Mouse (Mus musculus) urinary bladder, postnatal 25 days (tissue): ENCODE measurements around the gene Rfpl4.
"Not testable (repeated sequence)": the region's sequence is repeated elsewhere in the genome, so short reads cannot be mapped to it uniquely, and the experiment has no call there.

Experiments
- DNase-seq: peaks from one replicate; pipeline ENCODE4 v3.0.0; 2022; ENCODE audit warnings: low spot score

Rfpl4 gene

DNA sequence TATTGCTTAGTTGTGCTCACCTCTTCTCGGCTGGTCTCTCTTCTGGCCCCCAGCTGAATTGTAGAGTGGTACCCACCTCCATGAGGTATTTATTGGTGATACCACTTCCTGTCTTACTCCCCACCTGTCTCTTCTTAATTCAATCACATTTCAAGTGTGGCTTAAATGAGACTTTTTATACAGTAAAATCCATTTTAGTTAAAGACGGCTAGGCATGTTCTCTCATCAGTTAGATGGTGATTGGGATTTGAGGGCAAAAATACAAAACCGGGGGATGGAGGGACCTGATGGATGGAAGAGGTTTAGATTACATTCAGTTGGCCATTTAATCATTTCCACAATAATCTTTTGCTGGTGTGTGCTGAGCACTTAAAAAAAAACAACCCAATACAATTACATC is at the start of gene Rfpl4:
Rfpl4 (minus strand) TSS at position 101 of the 400 bp plus-strand sequence.
- no peak for DNase-seq

DNA sequence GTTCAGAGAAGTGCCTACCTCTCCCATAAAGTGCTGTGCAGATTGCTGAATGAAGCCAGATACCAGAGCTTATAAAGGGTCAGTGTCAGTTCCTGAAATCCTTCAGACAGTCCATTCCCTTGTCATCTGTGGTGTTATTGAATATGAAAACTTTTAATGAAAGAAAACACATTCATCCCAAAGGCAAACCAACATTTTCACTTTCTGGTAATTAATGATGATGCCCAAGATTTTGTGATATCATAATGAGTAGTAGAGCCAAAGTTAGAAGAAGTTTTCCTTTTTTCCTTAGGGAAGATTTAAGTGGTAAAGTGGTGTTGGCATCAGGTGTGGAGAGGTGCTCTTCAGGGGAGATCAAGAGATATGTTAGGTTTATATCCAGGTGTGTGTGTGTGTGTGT is 32.8 kb upstream of the Rfpl4 start, which contains the start of gene Vmn1r55:
Vmn1r55 (minus strand) TSS at position 101 of the 400 bp plus-strand sequence.
- DNase-seq = not testable (repeated sequence)

DNA sequence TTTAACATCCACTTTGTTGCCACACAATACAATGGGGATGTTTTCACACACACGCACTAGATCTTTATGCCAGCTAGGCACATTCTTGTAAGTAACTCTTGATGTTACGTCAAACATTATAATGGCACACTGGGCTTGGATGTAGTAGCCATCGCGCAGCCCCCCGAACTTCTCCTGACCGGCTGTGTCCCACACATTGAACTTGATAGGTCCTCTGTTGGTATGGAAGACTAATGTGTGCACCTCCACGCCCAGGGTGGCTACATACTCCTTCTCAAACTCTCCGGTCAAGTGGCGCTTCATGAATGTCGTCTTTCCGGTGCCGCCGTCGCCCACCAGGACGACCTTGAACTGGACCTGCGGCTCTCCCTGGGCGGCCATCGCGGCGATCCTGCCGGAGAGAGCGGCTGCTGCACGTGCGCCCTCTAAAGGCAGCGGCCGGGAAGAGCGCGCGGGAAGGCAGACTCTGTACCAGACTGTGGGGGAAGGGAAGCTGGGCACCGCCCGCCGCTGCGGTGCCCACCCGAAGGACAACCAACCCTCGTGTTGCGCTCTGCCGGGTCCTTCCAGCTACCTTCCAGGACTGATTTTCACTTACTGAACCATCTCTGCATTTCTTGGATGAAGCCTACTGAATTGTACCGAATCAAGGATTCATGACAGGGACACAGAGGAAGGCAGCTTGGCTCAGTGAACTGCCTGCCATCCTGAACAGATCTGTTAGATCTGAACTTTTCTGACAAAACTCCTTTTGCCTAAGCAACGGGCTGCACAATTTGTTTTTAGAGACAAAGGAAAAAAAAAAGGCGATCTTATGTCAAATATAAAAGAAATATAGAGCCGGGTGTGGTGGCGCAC is 9.0 kb upstream of the Rfpl4 start, which contains the start of gene Rasl2-9:
Rasl2-9 (minus strand) TSS at position 402 of the 858 bp plus-strand sequence.
- peak; percentile 68 for DNase-seq

DNA sequence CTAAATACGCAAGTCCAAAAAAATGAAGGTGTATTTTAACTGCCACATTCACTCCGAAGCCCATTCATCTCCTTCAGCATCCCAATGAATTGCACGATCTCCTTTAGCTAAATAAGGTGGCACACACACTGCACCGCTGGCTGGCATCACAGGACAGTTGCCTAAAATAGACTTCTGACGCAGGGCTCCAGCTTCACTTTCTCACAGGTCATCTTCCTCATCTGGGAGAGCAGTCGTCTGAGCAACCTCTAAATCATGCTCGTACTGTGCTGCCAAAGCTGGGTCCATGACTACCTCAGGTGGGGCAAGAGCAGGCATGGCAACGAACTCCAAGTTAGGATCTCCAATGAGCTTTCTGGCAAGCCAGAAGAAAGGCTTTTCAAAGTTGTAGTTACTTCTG is 8.3 kb upstream of the Rfpl4 start:
- no peak for DNase-seq

DNA sequence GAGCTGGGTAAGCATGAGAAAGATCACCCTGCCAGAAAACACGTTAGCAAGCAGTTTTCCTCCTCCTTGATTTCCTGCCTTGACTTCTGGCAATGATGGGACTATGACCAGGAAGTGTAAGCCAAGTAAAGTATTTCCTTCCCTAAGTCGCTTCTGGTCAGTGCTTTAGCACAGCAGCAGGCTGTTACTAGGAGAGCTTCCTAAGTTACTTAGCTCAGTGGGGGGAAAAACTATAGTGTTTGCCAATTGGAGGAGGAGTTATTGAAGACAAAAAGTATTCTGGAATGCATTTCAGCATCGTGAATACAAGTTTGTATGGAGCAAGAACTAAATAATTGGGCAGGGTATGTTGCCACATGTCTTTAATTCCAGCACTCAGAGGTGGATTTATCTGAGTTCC is 4.0 kb downstream of the Rfpl4 start:
- DNase-seq = no peak

DNA sequence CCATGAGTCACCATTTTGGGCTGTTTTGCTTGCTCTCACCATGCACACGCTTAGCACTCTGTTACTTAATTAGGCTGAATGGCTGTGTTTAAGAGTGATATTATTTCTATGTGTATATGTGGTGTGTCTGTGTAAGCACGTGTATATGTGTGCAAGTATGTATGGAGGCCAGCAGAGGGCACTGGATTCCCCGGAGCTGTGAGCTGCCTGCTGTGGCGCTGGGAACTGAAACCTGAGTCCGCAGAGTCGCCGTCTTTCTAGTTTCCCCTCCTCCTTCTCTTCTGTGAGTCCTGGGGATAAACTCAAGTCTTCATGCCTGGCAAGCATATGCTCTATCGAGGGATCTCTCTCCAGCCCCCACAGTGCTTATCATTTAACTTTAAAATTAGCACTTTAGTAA is 7.4 kb downstream of the Rfpl4 start:
- DNase-seq = no peak

DNA sequence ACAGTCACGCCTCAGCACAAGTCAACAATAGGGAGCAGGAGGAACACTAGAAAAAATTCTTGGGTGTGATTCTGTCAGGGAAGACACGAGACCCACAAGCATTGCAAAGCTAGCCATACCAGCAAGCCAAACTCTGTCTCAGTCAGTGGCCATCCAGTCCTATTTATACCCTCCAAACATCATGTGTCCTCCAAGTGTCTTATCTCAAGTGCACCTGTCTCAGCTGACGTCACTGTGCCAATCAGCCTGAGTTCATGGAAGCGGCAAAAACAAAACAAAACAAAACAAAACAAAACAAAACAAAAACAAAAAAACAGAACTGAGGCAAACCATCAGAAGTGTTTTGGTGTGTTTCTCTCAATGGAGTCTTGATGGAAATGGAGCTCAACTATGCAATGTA is 8.5 kb downstream of the Rfpl4 start:
- DNase-seq = no peak

DNA sequence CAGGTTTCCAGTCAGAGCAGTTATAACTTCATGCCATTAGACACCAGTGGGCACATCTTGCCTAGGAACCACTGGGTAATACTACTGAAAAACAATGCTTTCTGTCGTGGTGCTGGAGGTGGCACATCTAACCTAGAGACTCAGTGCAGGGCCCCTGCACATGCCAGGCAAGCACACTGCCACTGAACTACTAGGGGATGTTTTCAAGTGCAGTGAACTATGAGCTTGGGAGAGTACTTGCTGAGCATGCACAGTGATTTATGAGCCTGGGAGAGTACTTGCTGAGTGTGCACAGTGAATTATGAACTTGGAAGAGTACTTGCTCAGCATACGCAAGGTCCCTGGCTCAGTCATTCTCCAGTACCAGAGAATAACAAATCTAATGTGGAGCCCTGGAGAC is 14.2 kb downstream of the Rfpl4 start:
- no peak for DNase-seq

DNA sequence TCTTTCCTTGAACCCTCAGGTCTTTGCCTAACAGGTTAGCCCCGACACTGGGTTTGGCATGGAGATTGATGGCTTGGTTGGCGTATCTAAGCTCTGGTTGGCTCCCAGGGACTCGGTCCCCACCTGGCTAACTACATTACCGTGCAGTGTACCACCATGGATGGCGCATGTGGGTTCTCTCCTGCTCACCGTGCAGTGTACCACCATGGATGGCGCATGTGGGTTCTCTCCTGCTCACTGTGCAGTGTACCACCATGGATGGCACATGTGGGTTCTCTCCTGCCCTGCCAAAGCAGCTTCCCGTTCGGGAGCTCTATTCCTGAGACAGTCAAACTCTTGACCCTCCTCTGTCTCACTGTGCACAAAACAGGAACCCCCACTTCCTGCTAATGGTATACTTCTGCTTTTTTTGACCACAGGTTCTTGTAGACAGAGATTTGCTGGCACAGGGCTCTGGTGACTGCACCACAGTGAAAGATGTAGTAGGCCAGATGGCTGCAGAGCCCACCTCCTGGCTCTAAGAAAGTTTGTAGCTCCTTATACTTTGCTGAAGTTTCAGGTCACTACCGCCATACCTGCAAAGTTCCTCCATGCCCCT is 15.6 kb downstream of the Rfpl4 start:
- no peak for DNase-seq

DNA sequence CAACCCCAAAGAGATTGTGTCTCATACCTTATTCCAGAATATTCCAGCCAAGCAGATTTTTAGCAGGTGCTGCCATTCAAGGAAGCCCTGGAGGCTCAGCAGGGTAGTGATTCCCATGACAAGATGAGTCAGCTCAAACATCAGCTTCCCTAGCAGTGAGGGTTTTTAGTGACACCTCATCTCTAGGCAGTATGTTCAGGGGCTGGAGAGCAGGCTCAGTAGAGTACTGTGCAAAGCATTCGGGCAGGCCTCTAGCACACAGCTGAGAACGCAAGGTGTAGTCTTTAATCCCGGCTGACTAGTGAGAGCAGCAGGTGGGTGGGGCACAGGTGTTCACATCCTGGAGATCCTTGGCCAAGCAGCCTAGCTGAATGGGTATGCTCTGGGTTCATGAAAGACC is 17.0 kb downstream of the Rfpl4 start:
- DNase-seq = no peak

DNA sequence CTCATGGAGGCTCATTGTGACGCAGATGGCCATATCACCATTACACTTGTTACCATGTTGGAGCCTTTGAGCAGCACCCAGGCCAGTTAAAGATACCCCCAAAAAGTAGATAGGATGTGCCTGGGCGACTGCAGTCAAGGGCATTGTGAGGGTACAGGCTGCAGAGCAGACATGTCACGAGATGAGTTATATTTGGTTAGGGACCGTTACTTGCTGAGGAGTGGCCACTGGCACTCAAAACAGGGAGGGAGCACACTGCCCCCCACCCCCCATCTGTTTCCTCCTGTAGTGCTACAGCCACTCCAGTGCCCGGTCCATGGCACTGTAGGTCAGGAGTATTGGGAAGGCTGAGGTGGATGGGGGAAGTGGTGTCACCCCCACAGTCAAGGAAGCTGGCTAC is 18.0 kb downstream of the Rfpl4 start:
- DNase-seq = no peak

DNA sequence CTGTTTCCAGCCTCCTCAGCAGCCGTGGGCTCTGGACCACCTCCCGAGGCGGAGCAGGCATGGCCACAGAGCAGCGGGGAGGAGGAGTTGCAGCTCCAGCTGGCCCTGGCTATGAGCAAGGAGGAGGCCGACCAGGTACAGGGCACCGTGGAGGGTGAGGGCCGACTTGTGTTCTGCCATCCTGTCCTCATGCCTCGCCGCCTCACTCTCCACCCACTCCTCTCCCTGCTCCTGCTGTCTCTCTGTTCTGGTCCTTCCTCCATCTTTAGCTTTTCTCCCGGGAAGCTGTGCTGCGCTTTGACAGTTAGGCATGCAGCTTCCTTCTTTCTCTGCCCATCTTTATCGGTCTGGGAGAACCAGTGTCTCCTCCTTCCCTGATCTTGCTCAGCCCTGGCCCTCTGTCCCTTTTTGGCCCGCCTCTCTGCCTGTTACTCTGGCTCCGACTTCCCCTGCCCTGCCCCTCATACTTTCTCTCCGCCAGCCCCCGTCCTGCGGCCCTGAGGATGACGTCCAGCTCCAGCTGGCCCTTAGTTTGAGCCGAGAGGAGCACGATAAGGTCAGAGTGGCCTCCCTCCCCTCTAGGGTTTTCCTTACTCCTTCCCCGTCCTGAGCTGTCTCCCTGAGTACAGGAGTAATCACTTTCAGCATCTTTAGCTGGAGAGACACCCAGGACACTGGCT is 23.8 kb downstream of the Rfpl4 start:
- DNase-seq = no peak

DNA sequence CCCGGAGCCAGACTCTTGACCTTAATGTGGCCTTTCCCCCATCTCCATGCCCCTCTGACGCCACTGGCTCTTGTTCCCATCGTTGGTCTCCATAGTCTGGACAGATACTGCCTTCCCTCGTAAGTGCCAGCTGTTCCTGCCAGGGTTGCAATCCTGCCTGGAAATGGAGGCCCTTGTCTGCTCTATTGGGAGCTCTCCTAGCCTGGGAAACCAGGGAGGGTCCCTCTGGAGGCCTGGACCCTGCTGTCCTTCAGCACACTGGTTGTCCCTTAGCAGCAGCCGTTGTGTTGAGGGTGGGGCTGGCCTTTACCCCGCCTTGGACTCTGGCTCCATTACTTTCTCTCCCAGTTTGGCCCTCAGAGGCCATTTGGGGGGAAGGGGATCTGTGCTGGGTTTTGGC is 24.4 kb downstream of the Rfpl4 start:
- no peak for DNase-seq

DNA sequence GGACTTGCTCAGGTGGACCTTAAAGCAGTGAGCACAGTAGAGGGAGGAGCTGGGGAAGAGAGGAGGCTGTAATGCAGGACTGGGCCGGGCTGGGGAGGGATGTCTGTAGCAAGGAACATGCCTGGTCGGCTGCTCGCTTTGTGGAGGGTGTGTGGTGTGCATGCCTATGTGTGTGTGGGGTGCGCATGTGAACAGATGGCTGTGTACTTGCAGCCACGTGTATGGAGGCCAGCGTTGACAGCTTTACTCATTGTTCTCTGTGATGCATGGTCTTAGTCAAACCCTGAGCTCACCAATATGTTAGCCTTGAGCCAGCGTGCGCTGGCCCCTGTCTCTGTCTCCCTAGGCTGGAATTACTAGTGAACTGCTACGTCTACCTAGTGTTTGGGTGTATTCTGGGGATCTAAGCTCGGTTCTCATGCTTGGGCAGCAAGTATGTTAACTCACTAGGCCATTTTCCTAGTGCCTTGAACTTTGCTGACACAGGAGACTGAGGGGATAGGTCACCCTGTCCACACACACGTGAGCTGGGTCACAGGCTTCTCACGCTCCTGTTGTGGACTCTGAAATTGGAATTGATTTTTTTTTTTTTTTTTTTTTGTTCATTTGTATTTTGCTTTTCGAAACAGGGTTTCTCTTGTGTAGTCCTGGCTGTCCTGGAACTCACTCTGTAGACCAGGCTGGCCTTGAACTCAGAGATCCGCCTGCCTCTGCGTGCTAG is 25.6 kb downstream of the Rfpl4 start:
- DNase-seq = no peak

DNA sequence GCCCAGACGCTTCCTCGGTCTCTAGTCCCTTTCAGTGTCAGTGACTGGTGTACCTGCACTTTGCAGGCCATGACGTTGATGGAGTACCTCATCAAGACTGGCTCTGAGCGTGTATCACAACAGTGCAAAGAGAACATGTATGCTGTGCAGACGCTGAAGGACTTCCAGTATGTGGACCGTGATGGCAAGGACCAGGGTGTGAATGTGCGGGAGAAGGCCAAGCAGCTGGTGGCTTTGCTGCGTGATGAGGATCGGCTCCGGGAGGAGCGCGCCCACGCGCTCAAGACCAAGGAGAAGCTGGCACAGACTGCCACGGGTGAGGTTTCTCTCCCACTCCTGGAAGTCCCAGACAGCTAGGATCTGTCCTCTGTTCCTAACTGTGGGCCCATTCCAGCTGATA is 26.9 kb downstream of the Rfpl4 start:
- DNase-seq = no peak

DNA sequence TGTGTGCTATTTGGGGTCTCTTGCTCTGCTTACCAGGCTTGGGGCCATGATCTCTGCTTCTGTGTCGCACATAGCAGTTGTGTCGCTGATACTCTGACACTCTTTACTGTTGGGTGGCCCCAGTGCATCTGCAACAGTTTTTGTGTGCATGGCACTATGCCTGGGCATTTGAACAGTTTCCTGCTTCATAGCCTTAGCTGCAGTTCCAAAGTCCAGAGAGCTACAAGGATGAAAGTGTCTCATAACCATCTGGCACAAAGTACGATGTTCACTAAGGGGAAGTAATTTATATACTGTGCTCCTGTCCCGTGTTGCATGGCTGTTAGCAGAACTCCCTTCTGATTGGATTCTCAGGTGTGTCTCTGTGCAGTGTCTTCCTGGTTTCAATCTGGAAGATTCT is 28.9 kb downstream of the Rfpl4 start:
- no peak for DNase-seq

DNA sequence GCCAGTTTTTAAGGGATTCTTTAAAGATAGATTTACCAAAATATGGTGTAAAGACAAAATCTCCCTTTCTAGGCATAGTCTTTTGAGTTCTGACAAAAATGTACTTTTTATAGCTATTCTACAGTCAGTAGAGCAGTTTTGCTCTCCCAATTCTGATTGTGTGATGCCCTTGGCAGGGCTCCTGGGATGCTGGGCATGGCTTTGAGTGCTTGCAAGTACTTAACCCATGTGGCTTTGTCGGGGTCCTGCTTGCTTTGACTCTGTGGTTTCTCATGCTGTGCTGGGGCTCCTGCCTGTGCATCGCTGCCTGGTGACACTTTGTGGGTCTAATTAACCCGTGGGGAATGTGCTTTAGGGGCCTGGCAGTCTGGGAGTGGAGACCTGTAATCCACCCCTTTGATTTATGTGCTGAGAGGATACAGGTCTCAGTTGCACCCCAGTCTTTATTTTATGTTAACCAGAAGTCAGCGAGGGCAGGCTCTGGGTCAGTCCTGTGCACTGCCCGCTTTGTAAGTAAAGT is 29.8 kb downstream of the Rfpl4 start:
- no peak for DNase-seq

DNA sequence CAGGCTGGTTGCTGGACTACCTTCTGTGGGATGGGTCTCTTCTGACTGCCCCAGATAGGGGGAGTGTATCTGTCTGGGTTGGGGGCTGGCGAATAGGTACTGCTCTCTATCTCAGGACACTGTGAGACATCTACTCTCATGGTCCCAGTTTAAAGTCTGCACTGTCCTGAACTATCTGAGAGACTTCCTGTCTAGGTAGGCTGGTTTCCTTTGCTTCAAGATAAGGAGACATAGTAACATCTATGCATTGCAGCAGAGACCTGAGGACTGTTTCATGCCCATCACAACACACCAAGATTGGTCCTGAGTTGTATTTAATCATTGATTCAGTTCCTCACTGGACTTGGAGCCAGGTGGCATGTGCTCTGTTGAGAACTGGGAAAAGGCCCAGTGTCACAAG is 31.2 kb downstream of the Rfpl4 start:
- no peak for DNase-seq

DNA sequence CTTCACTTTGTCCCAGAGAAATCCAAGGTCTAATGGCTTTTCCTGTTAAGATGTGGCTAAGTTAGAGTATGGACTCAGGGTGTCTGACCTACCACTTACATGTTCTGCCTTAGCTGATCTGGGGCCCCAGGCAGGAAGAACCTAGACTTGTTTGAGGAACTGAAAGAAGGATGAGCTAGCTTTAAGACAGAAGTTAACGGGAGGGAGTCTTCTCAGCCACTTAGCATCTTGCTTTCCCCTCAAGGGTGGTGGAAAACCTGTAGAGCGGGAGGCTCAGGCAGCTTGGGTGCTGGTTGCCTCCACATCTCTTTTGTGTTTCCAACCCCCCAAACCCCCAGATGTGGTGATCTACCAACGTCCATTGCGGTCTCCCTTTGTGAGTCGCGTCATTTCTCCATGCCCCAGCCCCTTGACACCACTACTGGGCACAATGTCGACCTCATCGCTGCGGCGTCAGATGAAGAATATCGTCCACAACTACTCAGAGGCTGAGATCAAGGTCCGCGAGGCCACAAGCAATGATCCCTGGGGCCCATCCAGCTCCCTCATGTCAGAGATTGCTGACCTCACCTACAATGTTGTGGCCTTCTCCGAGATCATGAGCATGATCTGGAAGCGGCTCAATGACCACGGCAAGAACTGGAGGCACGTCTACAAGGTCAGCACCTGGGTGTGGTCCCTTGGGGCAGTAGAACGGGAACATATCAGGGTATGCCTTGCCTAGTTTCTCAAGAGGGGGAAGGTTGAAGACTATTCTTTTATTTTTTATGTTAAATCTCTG is 33.2 kb downstream of the Rfpl4 start:
- no peak for DNase-seq

DNA sequence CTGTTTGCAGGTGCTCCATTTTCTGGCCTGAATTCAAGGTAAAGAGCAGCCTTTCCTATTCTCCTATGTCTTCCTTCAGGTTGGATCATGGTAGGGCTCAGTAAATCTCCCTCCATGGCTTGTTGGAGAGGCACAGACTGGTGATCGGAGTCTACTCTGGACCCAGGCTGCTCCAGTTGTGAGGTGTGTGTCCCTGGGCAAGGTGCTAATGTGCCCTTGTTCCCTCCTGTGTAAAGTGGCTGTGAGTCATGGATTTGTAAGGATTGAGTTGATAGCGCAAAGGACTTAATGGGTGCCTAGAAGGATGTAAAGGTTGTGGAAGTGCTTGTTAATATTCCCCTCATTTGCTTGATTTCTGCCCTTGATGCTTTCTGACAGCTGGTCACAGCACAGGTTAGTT is 34.8 kb downstream of the Rfpl4 start:
- no peak for DNase-seq

DNA sequence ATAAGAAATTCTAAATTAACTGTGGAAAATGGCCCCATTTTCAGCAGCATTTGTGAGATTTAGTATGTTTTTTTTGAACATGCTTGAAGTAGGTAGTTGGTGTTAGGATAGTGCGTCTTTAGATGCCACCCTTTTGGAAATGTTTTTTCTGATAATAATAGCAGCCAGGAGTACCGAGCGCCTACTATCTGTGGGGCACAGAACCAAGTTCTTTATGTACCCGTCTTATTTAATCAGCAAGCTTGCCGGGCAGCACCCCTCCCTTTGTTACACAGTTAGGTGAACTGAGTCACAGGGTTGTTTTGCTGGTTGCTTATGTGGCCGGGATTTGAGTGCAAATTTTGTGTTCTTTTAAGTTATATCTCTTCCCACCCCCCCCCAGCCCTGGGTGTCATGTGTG is 35.5 kb downstream of the Rfpl4 start:
- no peak for DNase-seq
